Mouse (Mus musculus) mesoderm, embryonic 11.5 days (tissue): ENCODE results near the gene Rbm38.

Experiments
- DNase-seq: peaks from one replicate; pipeline ENCODE4 v3.0.0-alpha.2; 2012; ENCODE audit warnings: low read depth, low spot score

Rbm38 gene

GRCm38 (mm10) chr2:173020430-173020829 is at the start of gene Rbm38:
Gene Rbm38, plus strand, starts transcription at chr2:173020498.
- no peak for DNase-seq

- no peak for DNase-seq
Measured at GRCm38 (mm10) chr2:172971865-172972264, 48.4 kb upstream of the Rbm38 start.

- no peak for DNase-seq
Measured at GRCm38 (mm10) chr2:172973806-172974565, 46.3 kb upstream of the Rbm38 start.

GRCm38 (mm10) chr2:172974701-172975100 is 45.6 kb upstream of the Rbm38 start:
- no peak for DNase-seq

GRCm38 (mm10) chr2:172975159-172975558 is 45.1 kb upstream of the Rbm38 start:
- no peak for DNase-seq

- no peak for DNase-seq
Measured at GRCm38 (mm10) chr2:172976661-172977238, 43.5 kb upstream of the Rbm38 start.

GRCm38 (mm10) chr2:172977409-172978130 is 42.7 kb upstream of the Rbm38 start, which contains the start of gene Spo11:
Gene Spo11, plus strand, starts transcription at chr2:172977700.
- no peak for DNase-seq

- no peak for DNase-seq
Measured at GRCm38 (mm10) chr2:172978131-172978633, 42.1 kb upstream of the Rbm38 start.

GRCm38 (mm10) chr2:172979666-172980345 is 40.5 kb upstream of the Rbm38 start:
- DNase-seq: no peak

GRCm38 (mm10) chr2:172982776-172983561 is 37.3 kb upstream of the Rbm38 start:
- DNase-seq: no peak

- no peak for DNase-seq
Measured at GRCm38 (mm10) chr2:172990161-172990560, 30.1 kb upstream of the Rbm38 start.

- DNase-seq: peak; percentile 87
Measured at GRCm38 (mm10) chr2:172996207-172996606, 24.1 kb upstream of the Rbm38 start.

- DNase-seq: no peak
Measured at GRCm38 (mm10) chr2:172997748-172998147, 22.6 kb upstream of the Rbm38 start.

GRCm38 (mm10) chr2:172998478-172998877 is 21.8 kb upstream of the Rbm38 start:
- no peak for DNase-seq

- peak; percentile 100 for DNase-seq
Measured at GRCm38 (mm10) chr2:172999630-173000284, 20.5 kb upstream of the Rbm38 start, which contains the start of gene Rae1. Gene Rae1, plus strand, starts transcription at chr2:173000117.

GRCm38 (mm10) chr2:173000285-173000652 is 20.0 kb upstream of the Rbm38 start:
- no peak for DNase-seq

- no peak for DNase-seq
Measured at GRCm38 (mm10) chr2:173000921-173001320, 19.4 kb upstream of the Rbm38 start.

- DNase-seq: no peak
Measured at GRCm38 (mm10) chr2:173003737-173004136, 16.6 kb upstream of the Rbm38 start.

GRCm38 (mm10) chr2:173010220-173010717 is 10.0 kb upstream of the Rbm38 start:
- DNase-seq: no peak

GRCm38 (mm10) chr2:173011440-173011839 is 8.9 kb upstream of the Rbm38 start:
- DNase-seq: no peak
